Mouse (Mus musculus) small intestine, adult 2 months (tissue): Measurements from ENCODE around the gene Zfp574.

Source experiments
- CTCF ChIP-seq: fragments of 200-500 bp; IDR thresholded peaks from 2 replicates; pipeline ENCODE4 v1.5.1; 2012; ENCODE audit warnings: low read depth, mild to moderate bottlenecking, control low read depth, inconsistent platforms, low read length, moderate library complexity, mixed read lengths; ENCODE audit not compliant: insufficient replicate concordance, insufficient read length; ENCODE audit errors: extremely low read depth
- POLR2A ChIP-seq: fragments of 200-500 bp; IDR thresholded peaks from 2 replicates; pipeline ENCODE4 v1.6.1; 2012; ENCODE audit warnings: low read depth, mild to moderate bottlenecking, control low read depth, inconsistent platforms, low read length, moderate library complexity

- no peak for TF ChIP-seq CTCF
- no peak for TF ChIP-seq POLR2A
Observed at GRCm38 (mm10) chr7:25125716-25126281, 53.4 kb downstream of the Zfp574 start.
